Mouse (Mus musculus) liver, embryonic 15.5 days (tissue): ENCODE data around the gene Ttc30a2. TPM values are rescaled to one million over a fixed set of nuclear protein-coding genes. Genes with fewer than 3 reads are reported as not detected.
"Not testable (repeated sequence)": the region's sequence is repeated elsewhere in the genome, so short reads cannot be mapped to it uniquely, and the experiment has no call there.

Experiments used
- ATAC-seq: fragments of 200-750 bp; cut with Nextera tagmentation; 2 replicates; pipeline ENCODE4 v1.8.0; 2017; ENCODE audit warnings: moderate number of reproducible peaks, mild to moderate bottlenecking, moderate library complexity; ENCODE audit not compliant: insufficient read depth
- H3K27ac ChIP-seq: fragments of 300-500 bp; sonication (generic); replicated peaks from 2 replicates; pipeline ENCODE4 v1.5.1; 2015; ENCODE audit warnings: mild to moderate bottlenecking, inconsistent platforms
- H3K27me3 ChIP-seq: fragments of 300-500 bp; sonication (generic); 2 replicates; pipeline ENCODE4 v1.6.1; 2015; ENCODE audit warnings: mild to moderate bottlenecking, inconsistent platforms
- H3K36me3 ChIP-seq: fragments of 300-500 bp; sonication (generic); replicated peaks from 2 replicates; pipeline ENCODE4 v1.6.1; 2015; ENCODE audit warnings: moderate library complexity, mild to moderate bottlenecking, inconsistent platforms
- H3K4me1 ChIP-seq: fragments of 300-500 bp; sonication (generic); replicated peaks from 2 replicates; pipeline ENCODE4 v1.6.1; 2015; ENCODE audit warnings: inconsistent platforms
- H3K4me2 ChIP-seq: fragments of 300-500 bp; sonication (generic); 2 replicates; pipeline ENCODE4 v1.6.1; 2015; ENCODE audit warnings: moderate library complexity, mild to moderate bottlenecking, inconsistent platforms
- H3K4me3 ChIP-seq: fragments of 300-500 bp; sonication (generic); replicated peaks from 2 replicates; pipeline ENCODE4 v1.5.1; 2015; ENCODE audit warnings: mild to moderate bottlenecking, inconsistent platforms
- H3K9ac ChIP-seq: fragments of 300-500 bp; sonication (generic); 2 replicates; pipeline ENCODE4 v1.6.1; 2015; ENCODE audit warnings: moderate library complexity, mild to moderate bottlenecking, inconsistent platforms
- H3K9me3 ChIP-seq: fragments of 300-500 bp; sonication (generic); replicated peaks from 2 replicates; pipeline ENCODE4 v1.6.1; 2016; ENCODE audit warnings: inconsistent platforms
- WGBS: fragments of 180-500 bp; shearing (Covaris S2); methylation state at CpG from one replicate; pipeline ENCODE4 v1.1.7; 2015; ENCODE audit warnings: mixed read lengths; ENCODE audit not compliant: insufficient replicate concordance; 5-methylcytosine and 5-hydroxymethylcytosine counted together
- polyA plus RNA-seq: library from polyadenylated mRNA; unstranded; fragments of >200 nt; fragmentation: Nextera tagmentation; extraction: Ambion mirVana; gene quantifications from 2 replicates; pipeline ENCODE4 v1.2.1, GENCODE M21; 2015

Gene Ttc30a2
- 0.16 TPM in 2 replicates for polyA plus RNA-seq

GRCm38 (mm10) chr2:75977752-75978368 is at the start of gene Ttc30a2:
Gene Ttc30a2 (minus strand): TSS chr2:75978170.
- not testable (repeated sequence) for H3K27me3 ChIP-seq, H3K36me3 ChIP-seq, H3K9me3 ChIP-seq, H3K27ac ChIP-seq, H3K9ac ChIP-seq, H3K4me1 ChIP-seq, H3K4me3 ChIP-seq
- 33% methylated on average over 24 of the region's 24 CpGs for WGBS
- H3K4me2 ChIP-seq: peak within 1 kb of the TSS; percentile 25; the same call in 1 of the 2 replicates
- ATAC-seq: peak; percentile 25; the same call in 1 of the 2 replicates

- Histone ChIP-seq H3K4me1 (no peaks in the 10 kb centered on the region), H3K9ac (no peak overlapping the region), H3K27me3 (no peaks in the 10 kb centered on the region), H3K36me3 (no peaks in the 10 kb centered on the region), H3K4me2 (no peak overlapping the region), H3K9me3 (no peaks in the 10 kb centered on the region), H3K4me3 (no peak overlapping the region), H3K27ac (no peak overlapping the region)
- 35% methylated on average over 7 of the region's 7 CpGs for WGBS
- no peak for ATAC-seq
Measured at GRCm38 (mm10) chr2:76016890-76017289, 38.9 kb upstream of the Ttc30a2 start.

GRCm38 (mm10) chr2:76016136-76016535 is 38.2 kb upstream of the Ttc30a2 start:
- 71% methylated on average over 8 of the region's 8 CpGs for WGBS
- Histone ChIP-seq H3K4me2 (no peak overlapping the region), H3K4me1 (no peaks in the 10 kb centered on the region), H3K9me3 (no peaks in the 10 kb centered on the region), H3K4me3 (no peak overlapping the region), H3K36me3 (no peaks in the 10 kb centered on the region), H3K9ac (no peak overlapping the region), H3K27ac (no peak overlapping the region), H3K27me3 (no peaks in the 10 kb centered on the region)
- no peak for ATAC-seq

- Histone ChIP-seq H3K4me1 (no peaks in the 10 kb centered on the region), H3K27me3 (no peaks in the 10 kb centered on the region), H3K4me2 (no peak overlapping the region), H3K4me3 (no peak overlapping the region), H3K27ac (no peak overlapping the region), H3K36me3 (no peaks in the 10 kb centered on the region), H3K9ac (no peak overlapping the region), H3K9me3 (no peaks in the 10 kb centered on the region)
- 73% methylated on average over 7 of the region's 7 CpGs for whole genome bisulfite sequencing
- no peak for ATAC-seq
Measured at GRCm38 (mm10) chr2:76015460-76015859, 37.5 kb upstream of the Ttc30a2 start.

GRCm38 (mm10) chr2:76014659-76015058 is 36.7 kb upstream of the Ttc30a2 start:
- ATAC-seq: no peak
- Histone ChIP-seq H3K27ac (no peak overlapping the region), H3K4me1 (no peaks in the 10 kb centered on the region), H3K4me3 (no peak overlapping the region), H3K9ac (no peak overlapping the region), H3K4me2 (no peak overlapping the region), H3K27me3 (no peaks in the 10 kb centered on the region), H3K9me3 (no peaks in the 10 kb centered on the region), H3K36me3 (no peaks in the 10 kb centered on the region)
- 57% methylated on average over 3 of the region's 3 CpGs for WGBS

- no peak overlapping the region for H3K27ac ChIP-seq
- ATAC-seq: no peak
- H3K4me2 ChIP-seq: no peak overlapping the region
- no peak overlapping the region for H3K4me3 ChIP-seq
- no peaks in the 10 kb centered on the region for H3K4me1 ChIP-seq
- H3K27me3 ChIP-seq: no peaks in the 10 kb centered on the region
- 27% methylated on average over 4 of the region's 4 CpGs for WGBS
- no peaks in the 10 kb centered on the region for H3K9me3 ChIP-seq
- H3K36me3 ChIP-seq: no peaks in the 10 kb centered on the region
- no peak overlapping the region for H3K9ac ChIP-seq
Measured at GRCm38 (mm10) chr2:76006194-76006593, 28.2 kb upstream of the Ttc30a2 start.

- no peaks in the 10 kb centered on the region for H3K9me3 ChIP-seq
- WGBS: 51% methylated on average over 9 of the region's 9 CpGs
- no peak overlapping the region for H3K4me2 ChIP-seq
- no peak for ATAC-seq
- no peak overlapping the region for H3K4me3 ChIP-seq
- H3K36me3 ChIP-seq: no peaks in the 10 kb centered on the region
- no peak overlapping the region for H3K9ac ChIP-seq
- H3K27ac ChIP-seq: no peak overlapping the region
- 0 out of 2 replicates have a peak, but pooled peaks cover 4% of the 10 kb centered on the region for H3K4me1 ChIP-seq
- H3K27me3 ChIP-seq: no peaks in the 10 kb centered on the region
Measured at GRCm38 (mm10) chr2:76002899-76003298, 24.9 kb upstream of the Ttc30a2 start.

- H3K27me3 ChIP-seq: no peaks in the 10 kb centered on the region
- H3K4me2 ChIP-seq: no peak overlapping the region
- no peaks in the 10 kb centered on the region for H3K36me3 ChIP-seq
- WGBS: 24% methylated on average over 8 of the region's 8 CpGs
- no peak overlapping the region for H3K27ac ChIP-seq
- no peak for ATAC-seq
- H3K9me3 ChIP-seq: no peaks in the 10 kb centered on the region
- 0 out of 2 replicates have a peak, but pooled peaks cover 5% of the 10 kb centered on the region for H3K4me1 ChIP-seq
- no peak overlapping the region for H3K4me3 ChIP-seq
- H3K9ac ChIP-seq: no peak overlapping the region
Measured at GRCm38 (mm10) chr2:76001392-76001791, 23.4 kb upstream of the Ttc30a2 start.

GRCm38 (mm10) chr2:75999636-76000035 is 21.7 kb upstream of the Ttc30a2 start:
- peak overlapping the region; percentile 25; the same call in 1 of the 2 replicates for H3K4me2 ChIP-seq
- 60% methylated on average over 12 of the region's 12 CpGs for WGBS
- no peak overlapping the region for H3K27ac ChIP-seq
- H3K4me1 ChIP-seq: 0 out of 2 replicates have a peak, but pooled peaks cover 5% of the 10 kb centered on the region
- H3K4me3 ChIP-seq: no peak overlapping the region
- no peaks in the 10 kb centered on the region for H3K36me3 ChIP-seq
- H3K9ac ChIP-seq: no peak overlapping the region
- H3K27me3 ChIP-seq: no peaks in the 10 kb centered on the region
- peak; percentile 37; the same call in 1 of the 2 replicates for ATAC-seq
- H3K9me3 ChIP-seq: no peaks in the 10 kb centered on the region

- ATAC-seq: no peak
- no peak overlapping the region for H3K27ac ChIP-seq
- H3K4me3 ChIP-seq: no peak overlapping the region
- H3K9ac ChIP-seq: no peak overlapping the region
- 0 out of 2 replicates have a peak, but pooled peaks cover 5% of the 10 kb centered on the region for H3K4me1 ChIP-seq
- H3K27me3 ChIP-seq: no peaks in the 10 kb centered on the region
- H3K36me3 ChIP-seq: no peaks in the 10 kb centered on the region
- 56% methylated on average over 8 of the region's 8 CpGs for WGBS
- no peak overlapping the region for H3K4me2 ChIP-seq
- no peaks in the 10 kb centered on the region for H3K9me3 ChIP-seq
Measured at GRCm38 (mm10) chr2:75998692-75999091, 20.7 kb upstream of the Ttc30a2 start.

GRCm38 (mm10) chr2:75997726-75998125 is 19.8 kb upstream of the Ttc30a2 start:
- no peak overlapping the region for H3K9ac ChIP-seq
- H3K36me3 ChIP-seq: no peaks in the 10 kb centered on the region
- 0 out of 2 replicates have a peak, but pooled peaks cover 5% of the 10 kb centered on the region for H3K4me1 ChIP-seq
- no peaks in the 10 kb centered on the region for H3K9me3 ChIP-seq
- whole genome bisulfite sequencing: 48% methylated on average over 12 of the region's 12 CpGs
- no peak overlapping the region for H3K4me3 ChIP-seq
- no peak overlapping the region for H3K27ac ChIP-seq
- H3K4me2 ChIP-seq: no peak overlapping the region
- no peak for ATAC-seq
- H3K27me3 ChIP-seq: no peaks in the 10 kb centered on the region

- Histone ChIP-seq H3K4me1 (0 out of 2 replicates have a peak, but pooled peaks cover 5% of the 10 kb centered on the region), H3K36me3 (no peaks in the 10 kb centered on the region), H3K27me3 (no peaks in the 10 kb centered on the region), H3K9ac (no peak overlapping the region), H3K27ac (no peak overlapping the region), H3K4me3 (no peak overlapping the region), H3K4me2 (no peak overlapping the region), H3K9me3 (no peaks in the 10 kb centered on the region)
- 73% methylated on average over 11 of the region's 11 CpGs for WGBS
- ATAC-seq: no peak
Measured at GRCm38 (mm10) chr2:75994841-75995240, 16.9 kb upstream of the Ttc30a2 start.
